Mouse (Mus musculus) C2C12 (cell line): ENCODE measurements around the gene Tbrg4.

ENCODE experiments used
- CTCF ChIP-seq: IDR thresholded peaks from one replicate; pipeline ENCODE4 v1.5.1; 2011; ENCODE audit not compliant: control insufficient read depth, insufficient read depth, insufficient read length
- MAX ChIP-seq: IDR thresholded peaks from one replicate; pipeline ENCODE4 v1.6.1; 2011; ENCODE audit warnings: mild to moderate bottlenecking, control low read depth
- USF1 ChIP-seq: IDR thresholded peaks from one replicate; pipeline ENCODE4 v1.6.1; 2011; ENCODE audit warnings: low read depth, mild to moderate bottlenecking, control low read depth, moderate library complexity

- TF ChIP-seq USF1 (no peak), CTCF (no peak), MAX (no peak)
These were observed 26.0 kb downstream of the Tbrg4 start for GRCm38 (mm10) chr11:6599831-6600230.
